Mouse (Mus musculus): ENCODE results near the gene Klhl35.

Gene Klhl35

DNA sequence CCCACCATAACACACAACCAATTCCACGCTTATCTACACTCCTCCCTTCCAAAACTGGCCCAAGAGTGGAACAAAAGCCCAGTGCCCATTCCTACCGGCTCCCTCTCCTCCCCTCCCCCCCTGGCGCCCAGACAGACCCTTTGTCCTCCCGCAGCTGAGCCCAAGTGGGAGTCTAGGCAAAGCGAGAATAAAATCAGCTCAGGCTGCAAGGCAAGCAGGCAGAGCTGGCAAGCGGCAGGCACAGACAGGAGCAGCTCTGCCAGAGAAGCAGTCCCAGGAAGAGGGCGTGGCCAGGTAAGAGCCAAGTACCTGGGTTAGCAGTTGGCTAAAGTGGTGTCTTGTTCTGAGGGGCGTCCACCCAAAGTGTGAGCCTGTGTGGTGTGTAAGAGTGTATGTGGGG, at the start of gene Klhl35:
Gene Klhl35 (plus strand): TSS at position 194 of the 400 bp plus-strand sequence.
- in situ Hi-C loops (cut with MboI, MseI), result no loop called here

DNA sequence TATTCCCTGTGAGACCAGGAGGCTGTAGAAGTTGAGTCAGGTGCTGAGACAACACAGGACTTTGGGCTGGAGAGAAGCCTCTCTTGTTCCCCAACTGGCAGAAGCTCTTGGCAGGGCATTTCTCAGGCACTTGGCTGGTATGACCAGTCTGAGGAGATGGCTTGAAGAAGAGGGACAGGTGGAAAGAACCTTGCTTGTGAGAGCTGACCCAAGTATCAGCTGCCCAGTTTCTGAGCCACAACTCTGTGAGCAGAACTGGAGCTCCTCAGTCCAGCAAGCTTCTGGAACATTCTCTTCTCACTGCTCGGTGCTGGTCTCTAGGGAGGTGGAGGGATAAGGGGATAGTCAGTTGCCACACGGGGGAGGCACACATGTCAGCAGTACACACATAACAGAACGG, 46.5 kb upstream of the Klhl35 start:
- in situ Hi-C loops (cut with MboI, MseI), result loop anchor here in 1 of 2 experiments (10.0 kb wide), 1 partner anchor 1485 kb away; no protein-coding TSS in a partner anchor

DNA sequence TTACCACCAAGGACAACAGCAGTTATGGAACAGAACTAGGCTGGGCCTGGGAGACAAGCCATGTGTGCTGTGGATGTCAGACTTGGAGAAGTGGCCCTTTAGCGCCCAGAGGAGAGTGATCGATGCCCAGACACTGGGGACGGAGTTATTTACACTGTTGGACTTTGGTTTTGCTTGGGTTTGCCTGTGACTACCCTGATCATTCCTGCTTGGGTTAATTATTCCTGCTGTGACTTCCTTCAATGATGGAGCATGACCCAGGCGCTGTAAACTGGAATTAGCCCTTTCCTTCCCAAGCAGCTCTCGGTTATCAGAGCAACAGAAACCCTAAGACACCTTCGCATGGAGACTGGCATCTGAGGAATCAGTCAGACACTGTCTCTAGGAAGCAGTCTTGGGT, 44.8 kb upstream of the Klhl35 start:
- in situ Hi-C loops (cut with MboI, MseI), result no loop called here

GRCm38 (mm10) chr7:99424538-99425155, 41.2 kb upstream of the Klhl35 start:
- in situ Hi-C loops (cut with MboI, MseI), result no loop called here

DNA sequence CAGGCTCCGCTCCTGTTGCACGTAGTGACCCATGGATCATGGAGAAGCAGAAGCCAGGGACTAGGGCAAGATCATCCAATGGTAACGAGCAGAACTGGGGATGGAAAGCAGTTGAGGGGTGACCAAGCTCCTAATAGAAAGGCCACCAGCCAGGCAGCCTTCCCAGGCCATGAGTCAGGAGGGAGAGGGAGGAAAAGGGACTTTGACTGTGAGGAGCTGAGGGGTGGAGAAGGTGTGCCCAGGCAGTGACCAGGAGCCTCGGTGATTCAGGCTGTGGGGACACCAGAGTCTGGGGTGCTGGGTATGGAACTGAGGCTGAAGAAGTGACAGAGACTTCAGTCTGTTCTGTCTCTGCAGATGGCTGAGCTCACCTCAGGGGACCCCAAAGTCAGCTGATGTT, 40.1 kb upstream of the Klhl35 start:
- in situ Hi-C loops (cut with MboI, MseI), result no loop called here

GRCm38 (mm10) chr7:99427031-99427430, 38.8 kb upstream of the Klhl35 start:
- in situ Hi-C loops (cut with MboI, MseI), result no loop called here

GRCm38 (mm10) chr7:99427987-99428386, 37.8 kb upstream of the Klhl35 start:
- in situ Hi-C loops (cut with MboI, MseI), result no loop called here

GRCm38 (mm10) chr7:99428836-99429235, 37.0 kb upstream of the Klhl35 start:
- in situ Hi-C loops (cut with MboI, MseI), result no loop called here

- in situ Hi-C loops (cut with MboI, MseI), result no loop called here
Observed at GRCm38 (mm10) chr7:99429786-99430185, 36.0 kb upstream of the Klhl35 start.

DNA sequence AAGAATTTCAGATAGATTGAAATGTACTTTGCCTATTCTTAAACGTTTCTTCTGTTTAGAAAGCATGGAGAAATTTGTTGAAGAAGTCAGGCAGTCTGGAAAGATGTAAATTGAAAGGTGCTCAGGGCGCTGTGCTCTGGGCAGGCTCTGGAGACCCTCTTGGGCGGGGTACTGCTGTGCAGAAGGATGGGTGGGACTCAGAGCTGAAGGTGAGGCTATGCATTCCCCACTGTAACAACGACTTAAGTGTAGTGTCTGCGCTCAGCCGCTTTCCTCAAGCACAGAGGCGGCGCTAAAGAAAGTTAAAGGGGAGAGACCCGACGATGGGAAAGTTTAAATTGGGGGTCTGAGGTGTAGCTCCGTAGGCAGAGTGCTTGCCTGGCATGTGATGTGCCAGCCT, 35.6 kb upstream of the Klhl35 start:
- in situ Hi-C loops (cut with MboI, MseI), result no loop called here

DNA sequence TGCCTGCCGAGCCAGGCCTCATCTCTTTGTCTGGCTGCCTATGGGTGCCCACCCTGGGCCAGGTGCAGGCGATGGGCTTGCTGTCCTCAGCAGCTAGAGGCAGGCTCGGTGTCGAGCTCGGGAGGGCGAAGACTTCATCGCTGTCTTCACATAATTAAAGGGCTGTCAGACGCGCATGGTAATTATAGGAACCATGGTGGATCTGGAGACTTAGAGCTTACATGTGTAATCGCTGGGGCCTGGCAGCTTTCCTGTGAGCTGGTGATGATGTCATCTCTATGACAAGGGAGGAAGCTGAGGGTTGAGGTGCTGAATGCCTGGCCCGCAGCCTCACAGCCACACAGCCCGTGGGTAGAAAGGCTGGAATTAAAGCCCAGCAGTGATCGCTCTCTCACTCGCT, 33.6 kb upstream of the Klhl35 start:
- in situ Hi-C loops (cut with MboI, MseI), result no loop called here

- in situ Hi-C loops (cut with MboI, MseI), result no loop called here
Observed at GRCm38 (mm10) chr7:99432863-99433262, 32.9 kb upstream of the Klhl35 start.

GRCm38 (mm10) chr7:99434672-99435250, 31.0 kb upstream of the Klhl35 start:
- in situ Hi-C loops (cut with MboI, MseI), result no loop called here

DNA sequence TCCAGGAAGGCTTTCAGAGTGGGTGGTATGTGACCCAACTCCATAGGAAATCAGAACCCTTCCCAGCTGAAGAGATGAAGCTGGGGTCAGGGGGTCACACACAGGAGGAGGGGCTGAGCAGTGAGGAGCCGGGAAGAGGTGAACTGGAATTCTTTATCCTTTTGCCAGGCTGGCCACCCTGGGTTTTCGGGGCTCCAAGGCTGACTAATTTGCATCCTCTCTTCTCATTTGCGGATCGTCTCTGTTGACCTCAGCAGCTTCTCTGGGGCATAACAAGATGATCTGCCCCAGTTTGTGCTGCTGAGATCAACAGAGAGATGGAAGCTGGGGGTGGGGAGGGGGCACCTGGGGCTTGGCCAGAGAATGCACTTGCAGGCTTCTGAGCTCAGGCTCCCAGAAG, 29.3 kb upstream of the Klhl35 start:
- in situ Hi-C loops (cut with MboI, MseI), result no loop called here

GRCm38 (mm10) chr7:99438881-99439280, 26.9 kb upstream of the Klhl35 start:
- in situ Hi-C loops (cut with MboI, MseI), result no loop called here

- in situ Hi-C loops (cut with MboI, MseI), result no loop called here
Observed at GRCm38 (mm10) chr7:99441534-99442072, 24.2 kb upstream of the Klhl35 start.

DNA sequence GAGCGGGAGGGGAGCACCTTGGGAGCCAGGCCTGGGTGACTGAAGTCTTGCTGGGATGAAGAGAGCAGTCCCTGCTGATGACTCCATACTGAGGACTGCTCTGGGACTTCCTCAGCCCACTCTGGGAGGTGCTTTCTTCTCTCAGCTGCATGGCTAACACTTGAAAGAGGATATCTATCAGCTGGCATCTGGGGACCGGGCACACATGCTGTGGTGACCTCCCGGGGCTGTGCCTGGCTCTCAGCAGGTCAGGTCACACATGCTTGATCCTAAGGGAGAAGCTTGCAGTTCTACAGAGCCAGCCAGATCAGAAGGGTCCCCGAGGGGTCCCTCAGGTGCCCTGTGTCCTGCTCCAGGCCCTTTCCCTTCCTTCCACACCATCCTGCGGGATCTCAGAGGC, 22.6 kb upstream of the Klhl35 start:
- in situ Hi-C loops (cut with MboI, MseI), result no loop called here

DNA sequence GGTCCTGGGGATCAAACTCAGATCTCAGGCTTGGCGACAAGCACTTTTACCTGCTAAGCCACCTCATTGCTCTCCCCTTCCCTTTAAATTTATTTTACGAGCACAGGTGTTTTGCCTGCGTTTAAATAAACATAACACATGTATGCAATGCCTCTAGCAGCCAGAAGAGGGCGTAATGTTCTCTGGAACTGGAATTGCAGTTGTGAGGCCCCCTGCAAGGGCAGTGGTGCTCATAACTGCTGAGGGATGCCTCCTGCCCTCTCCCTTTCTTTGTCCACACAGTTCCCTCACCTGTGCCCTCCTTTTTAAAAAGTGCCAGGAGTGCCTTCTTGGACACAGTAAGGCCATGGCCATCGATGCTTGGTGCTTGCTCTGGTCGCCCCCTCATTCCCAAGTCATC, 21.8 kb upstream of the Klhl35 start:
- in situ Hi-C loops (cut with MboI, MseI), result no loop called here

DNA sequence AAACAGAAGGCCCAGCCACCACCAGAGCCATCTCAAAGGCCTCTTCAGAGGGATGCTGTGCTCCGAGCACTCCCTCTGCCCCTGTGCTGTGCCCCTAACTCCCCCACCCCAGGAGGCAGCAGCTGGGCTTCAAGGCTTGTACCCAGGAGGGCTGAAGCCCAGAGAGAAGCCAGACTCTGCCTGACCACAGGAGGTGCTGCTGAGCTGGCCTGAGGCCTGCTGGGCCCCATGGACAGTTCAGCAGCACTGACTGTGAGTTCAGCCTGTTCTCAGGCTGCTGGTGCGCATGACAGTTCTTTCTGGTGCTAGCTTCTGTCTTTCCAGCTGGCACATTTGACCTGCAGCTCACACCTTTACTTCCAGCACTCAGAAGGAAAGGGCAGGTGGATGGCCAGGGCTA, 20.0 kb upstream of the Klhl35 start:
- in situ Hi-C loops (cut with MboI, MseI), result no loop called here

- in situ Hi-C loops (cut with MboI, MseI), result no loop called here
Observed at GRCm38 (mm10) chr7:99447323-99447722, 18.5 kb upstream of the Klhl35 start.

- in situ Hi-C loops (cut with MboI, MseI), result no loop called here
Observed at GRCm38 (mm10) chr7:99448619-99449018, 17.2 kb upstream of the Klhl35 start.

DNA sequence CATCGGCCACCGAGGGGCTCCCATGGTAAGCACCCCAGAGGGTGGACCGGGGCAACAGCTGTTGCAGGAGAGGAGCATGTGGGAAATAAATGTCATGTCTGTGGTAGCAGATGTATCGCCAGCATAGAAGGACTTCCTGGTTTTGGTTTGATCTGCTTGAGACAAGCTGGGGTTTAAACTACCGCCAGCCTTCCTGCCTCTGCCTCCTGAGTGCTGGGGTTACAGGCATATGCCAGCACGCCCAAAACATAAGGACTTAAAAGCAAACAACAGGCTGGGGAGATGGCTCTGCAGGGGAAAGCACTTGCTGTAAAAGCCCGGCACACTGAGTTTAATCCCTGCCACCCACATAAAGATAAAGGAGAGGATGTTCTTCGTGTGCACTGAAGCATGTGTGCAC, 16.7 kb upstream of the Klhl35 start:
- in situ Hi-C loops (cut with MboI, MseI), result no loop called here

- in situ Hi-C loops (cut with MboI, MseI), result loop anchor here (5.0 kb wide), 3 partner anchors 72 to 117 kb away; no protein-coding TSS in a partner anchor
Observed at GRCm38 (mm10) chr7:99449751-99450150, 16.1 kb upstream of the Klhl35 start.
